In genomic region chr1:172376758-172377458, GRCm38 (mm10) we compare ENCODE assay signal across 8 mouse cellular contexts. TPM values are rescaled to one million over a fixed set of nuclear protein-coding genes. Genes with fewer than 3 reads are reported as not detected.
DNase-seq lines count a peak whose midpoint lies in the region; ATAC-seq and TF ChIP-seq lines count a peak whose summit lies in the region.

No protein-coding gene starts in this region.

- no peak for TF ChIP-seq EP300 in heart, adult 2 months (IDR thresholded peaks at IDR 0.05; ENCODE audit: insufficient read depth, low read depth, low read length)

- H3K4me1 ChIP-seq in heart, adult 2 months (ENCODE audit: control insufficient read depth, insufficient read depth, low read length): peaks cover 4% of the 10 kb centered on the region
- H3K4me1 ChIP-seq in ES-E14 (ENCODE audit: control insufficient read depth in 2 of 2, insufficient read depth in 2 of 2, low read length in 2 of 2, poor library complexity in 1 of 2): peaks cover 0 to 8% of the 10 kb centered on the region in 2 experiments; a peak in 1 of 4 replicates
- H3K4me1 ChIP-seq in erythroblast, embryonic 14.5 days (ENCODE audit: control insufficient read depth): peaks cover 42% of the 10 kb centered on the region
- peaks cover 48% of the 10 kb centered on the region for H3K4me1 ChIP-seq in hindbrain, embryonic 15.5 days (replicated peaks)
- H3K4me1 ChIP-seq in lung, embryonic 15.5 days: peaks cover 30% of the 10 kb centered on the region

- peak in 1 of 2 experiments; percentile 33 for DNase-seq in heart, adult 2 months
- no peak for DNase-seq in heart, postnatal 25 days (ENCODE audit: low spot score)
- no peak for DNase-seq in ES-E14 (ENCODE audit: low read depth, low spot score)
- peak; percentile 25 for DNase-seq in retina, postnatal 1 day
- DNase-seq in frontal cortex, postnatal 25 days (ENCODE audit: low spot score in 2 of 2): no peak

- TF ChIP-seq CTCF in heart, adult 2 months (IDR thresholded peaks at IDR 0.05): no peak

- TF ChIP-seq POLR2A in heart, adult 2 months (IDR thresholded peaks at IDR 0.05; ENCODE audit: insufficient read depth, low read depth, low read length): no peak

- peak overlapping the region; percentile 94 for H3K4me2 ChIP-seq in hindbrain, embryonic 15.5 days
- peak overlapping the region; percentile 92 for H3K4me2 ChIP-seq in lung, embryonic 15.5 days

- intact Hi-C loops in heart, adult 2 months (cut with DNase I): loop anchor here (2.0 kb wide), 1 partner anchor 294 kb away; the partner anchor contains the start of genes Copa and Ncstn
- intact Hi-C loops in heart, postnatal 25 days (cut with DNase I): loop anchor here (1.0 kb wide), 1 partner anchor 295 kb away; the partner anchor contains the start of genes Copa and Ncstn

- H3K9ac ChIP-seq in heart, adult 2 months (ENCODE audit: low read depth, low read length): peak overlapping the region; percentile 68
- H3K9ac ChIP-seq in ES-E14 (ENCODE audit: insufficient read depth, low read depth, low read length, poor library complexity, severe bottlenecking): peak overlapping the region; percentile 85
- H3K9ac ChIP-seq in hindbrain, embryonic 15.5 days: peak overlapping the region; percentile 88
- peak overlapping the region; percentile 81 for H3K9ac ChIP-seq in lung, embryonic 15.5 days

- in situ Hi-C loops in ES-E14 (cut with MboI; ENCODE audit: low sequenced_read_pairs in 2 of 2, unreplicated experiment in 2 of 2): no loop called here

- peaks cover 24% of the 10 kb centered on the region for H3K36me3 ChIP-seq in heart, adult 2 months (ENCODE audit: control insufficient read depth, insufficient read depth, low read length)
- H3K36me3 ChIP-seq in ES-E14 (ENCODE audit: control insufficient read depth, insufficient read depth, low read length, poor library complexity, severe bottlenecking): no peaks in the 10 kb centered on the region; the same call in none of the 2 replicates
- peaks cover 38% of the 10 kb centered on the region for H3K36me3 ChIP-seq in erythroblast, embryonic 14.5 days (ENCODE audit: control insufficient read depth)
- H3K36me3 ChIP-seq in hindbrain, embryonic 15.5 days: 0 out of 2 replicates have a peak, but pooled peaks cover 6% of the 10 kb centered on the region
- H3K36me3 ChIP-seq in lung, embryonic 15.5 days: peaks cover 22% of the 10 kb centered on the region

- no peak for ATAC-seq in hindbrain, embryonic 15.5 days (ENCODE audit: low FRiP score, low read depth)
- ATAC-seq in lung, embryonic 15.5 days (ENCODE audit: borderline replicate concordance, extremely low read depth, low FRiP score, low TSS enrichment): no peak; the same call in 1 of the 2 replicates

- H3K27me3 ChIP-seq in heart, adult 2 months (ENCODE audit: control insufficient read depth, insufficient read depth, low read length): no peaks in the 10 kb centered on the region
- no peaks in the 10 kb centered on the region for H3K27me3 ChIP-seq in erythroblast, embryonic 14.5 days (ENCODE audit: control insufficient read depth)
- no peaks in the 10 kb centered on the region for H3K27me3 ChIP-seq in hindbrain, embryonic 15.5 days
- H3K27me3 ChIP-seq in lung, embryonic 15.5 days: no peaks in the 10 kb centered on the region

- WGBS in heart, adult 2 months: 1% methylated on average over 62 of the region's 62 CpGs
- 3% methylated on average over 62 of the region's 62 CpGs for WGBS in hindbrain, embryonic 15.5 days
- WGBS in lung, embryonic 15.5 days: 2% methylated on average over 60 of the region's 62 CpGs

- no peaks in the 10 kb centered on the region for H3K79me2 ChIP-seq in heart, adult 2 months (replicated peaks; ENCODE audit: control insufficient read depth, insufficient read depth, low read length)

- H3K27ac ChIP-seq in heart, adult 2 months: peak overlapping the region; percentile 79
- H3K27ac ChIP-seq in ES-E14 (ENCODE audit: insufficient read depth, low read depth, low read length, poor library complexity, severe bottlenecking): peak overlapping the region; percentile 28; the same call in 1 of the 2 replicates
- peak overlapping the region; percentile 84 for H3K27ac ChIP-seq in hindbrain, embryonic 15.5 days (replicated peaks)
- H3K27ac ChIP-seq in lung, embryonic 15.5 days: peak overlapping the region; percentile 57

- no peaks in the 10 kb centered on the region for H3K9me3 ChIP-seq in ES-E14 (ENCODE audit: control insufficient read depth, insufficient read depth, low read depth, low read length)
- H3K9me3 ChIP-seq in erythroblast, embryonic 14.5 days (ENCODE audit: control insufficient read depth, low read length): no peaks in the 10 kb centered on the region
- H3K9me3 ChIP-seq in hindbrain, embryonic 15.5 days: no peaks in the 10 kb centered on the region
- H3K9me3 ChIP-seq in lung, embryonic 15.5 days: no peaks in the 10 kb centered on the region

- H3K4me3 ChIP-seq in heart, adult 2 months: peak overlapping the region; percentile 99
- peak overlapping the region; percentile 80 to 91 for H3K4me3 ChIP-seq in ES-E14 (ENCODE audit: insufficient read depth in 1 of 2, low read depth in 1 of 2, low read length in 2 of 2, poor library complexity in 1 of 2, severe bottlenecking in 1 of 2)
- H3K4me3 ChIP-seq in erythroblast, embryonic 14.5 days (replicated peaks): peak overlapping the region; percentile 93
- peak overlapping the region; percentile 96 for H3K4me3 ChIP-seq in hindbrain, embryonic 15.5 days
- peak overlapping the region; percentile 92 for H3K4me3 ChIP-seq in lung, embryonic 15.5 days

TF ChIP-seq in ES-E14, 5 proteins besides CTCF, POLR2A, EP300 and RAD21:
- no peak for TF ChIP-seq ZNF384 (IDR thresholded peaks at IDR 0.05; ENCODE audit: low read depth, low read length)
- no peak for TF ChIP-seq HCFC1 (IDR thresholded peaks at IDR 0.05; ENCODE audit: borderline replicate concordance, insufficient read depth, low read length)

RNA-seq across cellular contexts. Expression of gene Pigm, which starts 0.6 kb away (rescaled TPM):
- total RNA-seq in heart, adult 2 months (2021): 1 to 10 TPM; 3.8 to 4.2 TPM
- 3.3 and 3.7 TPM in 2 replicates for polyA plus RNA-seq in heart, adult 2 months (2012; rRNA removed)
- 1 to 10 TPM; 4.4 to 4.5 TPM for total RNA-seq in heart, postnatal 25 days (2021)
- total RNA-seq in ES-E14 (2012; rRNA removed): 25.4 and 25.6 TPM in 2 replicates
- polyA plus RNA-seq in erythroblast, embryonic 14.5 days (2012): 0.10 and 0.15 TPM in 2 replicates
- 3.8 and 3.9 TPM in 2 replicates for polyA plus RNA-seq in hindbrain, embryonic 15.5 days (2015; fragmentation: Nextera tagmentation; extraction: Ambion mirVana)
- 5.4 and 5.7 TPM in 2 replicates for polyA plus RNA-seq in lung, embryonic 15.5 days (2015; fragmentation: Nextera tagmentation; extraction: Ambion mirVana)

RNA-seq across cellular contexts. Expression of gene Kcnj10, which starts 35.9 kb away (rescaled TPM):
- under 1 TPM; 0.07 to 0.08 TPM for total RNA-seq in heart, adult 2 months (2021)
- 0.26 and 0.27 TPM in 2 replicates for polyA plus RNA-seq in heart, adult 2 months (2012; rRNA removed)
- under 1 TPM; 0.10 to 0.14 TPM for total RNA-seq in heart, postnatal 25 days (2021)
- 0.80 and 1.2 TPM in 2 replicates for total RNA-seq in ES-E14 (2012; rRNA removed)
- polyA plus RNA-seq in erythroblast, embryonic 14.5 days (2012): 0.01 TPM in 1 of 2 replicates, not detected in the other
- 2.9 and 3.0 TPM in 2 replicates for polyA plus RNA-seq in hindbrain, embryonic 15.5 days (2015; fragmentation: Nextera tagmentation; extraction: Ambion mirVana)
- 0.15 and 0.21 TPM in 2 replicates for polyA plus RNA-seq in lung, embryonic 15.5 days (2015; fragmentation: Nextera tagmentation; extraction: Ambion mirVana)

RNA-seq across cellular contexts. Expression of gene Kcnj9, which starts 47.8 kb away (rescaled TPM):
- total RNA-seq in heart, adult 2 months (2021): not detected
- 0.04 and 0.06 TPM in 2 replicates for polyA plus RNA-seq in heart, adult 2 months (2012; rRNA removed)
- under 1 TPM in 1 of 2 experiments, not detected in 1; 0.06 TPM for total RNA-seq in heart, postnatal 25 days (2021)
- total RNA-seq in ES-E14 (2012; rRNA removed): 1.2 and 1.7 TPM in 2 replicates
- 0.01 TPM in 1 of 2 replicates, not detected in the other for polyA plus RNA-seq in erythroblast, embryonic 14.5 days (2012)
- polyA plus RNA-seq in hindbrain, embryonic 15.5 days (2015; fragmentation: Nextera tagmentation; extraction: Ambion mirVana): 4.1 and 4.3 TPM in 2 replicates
- polyA plus RNA-seq in lung, embryonic 15.5 days (2015; fragmentation: Nextera tagmentation; extraction: Ambion mirVana): 0.04 TPM in 1 of 2 replicates, not detected in the other

Comparison
In these comparisons a context has a peak if more than half of its experiments do, and no peak if none do; other contexts are left out.
1. H3K27ac ChIP-seq: peak in every context shown above with its lines; median percentile 84 in hindbrain, embryonic 15.5 days; 79 in heart, adult 2 months; 57 in lung, embryonic 15.5 days; 28 in ES-E14.